Mouse (Mus musculus) E14TG2a.4 (cell line): Measurements from ENCODE around the gene Snw1.
"Not testable (repeated sequence)": the region's sequence is repeated elsewhere in the genome, so short reads cannot be mapped to it uniquely, and the experiment has no call there.

Source experiments
- H3K27me3 ChIP-seq: 2 replicates; pipeline ENCODE4 v1.6.1; 2014; ENCODE audit warnings: low read length, control low read depth; ENCODE audit not compliant: insufficient read depth
- H3K36me3 ChIP-seq: 2 replicates; pipeline ENCODE4 v1.6.1; 2014; ENCODE audit warnings: low read length, control low read depth; ENCODE audit not compliant: insufficient read depth
- H3K4me1 ChIP-seq: replicated peaks from 2 replicates; pipeline ENCODE4 v1.6.1; 2014; ENCODE audit warnings: low read depth, low read length, control low read depth
- H3K4me3 ChIP-seq: replicated peaks from 2 replicates; pipeline ENCODE4 v1.5.1; 2014; ENCODE audit warnings: mild to moderate bottlenecking, low read length
- H3K9me3 ChIP-seq: 2 replicates; pipeline ENCODE4 v1.6.1; 2014; ENCODE audit warnings: low read length, control low read depth
- CTCF ChIP-seq: conservative IDR thresholded peaks from 2 replicates; pipeline ENCODE4 v1.5.1; 2014; ENCODE audit warnings: low read length
- NANOG ChIP-seq: IDR thresholded peaks from 2 replicates; pipeline ENCODE4 v1.6.1; 2014; ENCODE audit warnings: borderline replicate concordance, low read length, mixed read lengths
- POU5F1 ChIP-seq: IDR thresholded peaks from 2 replicates; pipeline ENCODE4 v1.6.1; 2014; ENCODE audit warnings: low read length, borderline replicate concordance

Snw1 gene

DNA sequence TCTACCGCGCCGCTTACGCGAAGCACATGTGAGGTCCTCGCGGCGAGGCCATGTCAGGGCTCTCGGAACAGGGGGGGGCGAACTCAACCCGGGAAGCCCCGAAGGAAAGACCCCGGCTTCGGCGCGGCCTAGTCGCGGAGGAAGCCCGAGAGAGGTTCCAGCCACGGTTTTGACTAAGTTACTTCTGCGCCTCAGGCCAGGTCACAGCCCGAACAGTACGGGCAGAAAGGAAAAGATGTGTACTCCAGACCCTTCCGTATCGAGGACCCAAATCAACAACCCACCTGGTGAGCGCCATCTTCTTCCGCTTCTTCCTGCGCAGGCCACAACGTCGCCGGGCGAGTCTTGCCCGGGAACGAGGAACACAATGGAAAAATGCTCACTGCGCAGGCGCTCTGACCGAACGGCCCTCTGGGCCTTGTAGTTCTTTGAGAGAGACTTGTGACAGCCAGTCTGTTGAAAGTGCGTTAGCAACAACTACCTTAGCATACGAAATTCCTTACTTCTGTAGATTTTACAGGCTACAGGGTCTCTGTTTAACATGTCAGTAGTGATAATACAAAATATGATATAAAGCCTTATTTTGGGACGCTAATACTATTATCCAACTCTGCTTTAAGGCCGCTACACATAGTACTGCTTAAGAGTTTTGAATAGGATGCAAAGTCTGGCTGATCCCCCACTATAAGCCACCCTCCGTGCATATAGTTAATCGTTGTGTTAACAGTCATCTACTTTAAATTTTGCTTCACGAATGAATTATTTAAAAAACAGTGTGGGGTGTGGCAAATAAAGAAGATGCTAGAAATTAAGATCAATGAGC, at the start of gene Snw1:
Snw1 (minus strand) TSS at position 311 of the 823 bp plus-strand sequence.
- Histone ChIP-seq H3K4me1 (peaks cover 20% of the 10 kb centered on the region), H3K36me3 (peaks cover 33% of the 10 kb centered on the region), H3K9me3 (no peaks in the 10 kb centered on the region), H3K4me3 (peak within 1 kb of the TSS; percentile 97), H3K27me3 (no peaks in the 10 kb centered on the region)
- TF ChIP-seq CTCF (no peak), NANOG (no peak), POU5F1 (no peak)

DNA sequence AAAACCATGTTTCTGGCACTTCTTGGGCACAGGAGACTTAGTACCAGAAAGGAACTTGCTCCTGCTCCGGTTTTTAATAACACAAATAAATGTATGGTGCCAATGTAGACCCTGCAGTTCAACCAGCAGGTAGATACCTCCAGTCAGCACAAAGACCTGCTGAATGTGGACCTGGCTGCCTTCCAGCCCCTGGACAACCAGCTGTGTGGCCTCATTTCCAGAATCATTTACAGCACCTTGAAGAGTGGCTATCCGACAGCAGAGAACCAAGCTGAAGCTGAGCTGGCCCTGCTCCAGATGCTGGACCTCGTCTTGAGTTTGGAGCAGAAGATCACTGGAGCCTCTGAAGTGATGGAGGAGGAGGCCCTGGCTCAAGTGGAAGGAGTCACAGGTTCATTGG, 47.5 kb upstream of the Snw1 start:
- not testable (repeated sequence) for H3K4me3 ChIP-seq, H3K27me3 ChIP-seq, H3K36me3 ChIP-seq, H3K4me1 ChIP-seq
- peaks cover 36% of the 10 kb centered on the region for H3K9me3 ChIP-seq

DNA sequence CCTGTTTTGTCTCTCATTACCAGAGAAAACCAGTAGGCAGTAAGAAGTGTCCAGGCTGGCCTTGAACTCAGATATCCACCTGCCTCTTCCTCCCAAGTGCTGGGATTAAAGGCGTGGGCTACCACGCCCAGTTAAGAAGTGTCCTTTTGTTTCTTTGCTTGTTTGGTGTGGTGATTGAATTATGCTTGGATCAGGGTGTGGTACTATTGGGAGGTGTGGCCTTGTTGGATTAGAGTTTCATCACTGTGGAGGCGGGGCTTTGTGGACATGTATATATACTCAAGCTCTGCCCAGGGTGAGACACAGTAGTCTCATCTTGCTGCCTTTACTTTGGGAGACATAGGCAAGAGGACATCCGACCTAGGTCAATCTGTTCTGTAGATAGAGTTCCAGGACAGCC, 41.9 kb upstream of the Snw1 start, which contains the start of gene Gm8300:
Gm8300 (plus strand) TSS at position 301 of the 400 bp plus-strand sequence.
- not testable (repeated sequence) for H3K36me3 ChIP-seq, H3K4me3 ChIP-seq, H3K4me1 ChIP-seq, H3K9me3 ChIP-seq, H3K27me3 ChIP-seq

DNA sequence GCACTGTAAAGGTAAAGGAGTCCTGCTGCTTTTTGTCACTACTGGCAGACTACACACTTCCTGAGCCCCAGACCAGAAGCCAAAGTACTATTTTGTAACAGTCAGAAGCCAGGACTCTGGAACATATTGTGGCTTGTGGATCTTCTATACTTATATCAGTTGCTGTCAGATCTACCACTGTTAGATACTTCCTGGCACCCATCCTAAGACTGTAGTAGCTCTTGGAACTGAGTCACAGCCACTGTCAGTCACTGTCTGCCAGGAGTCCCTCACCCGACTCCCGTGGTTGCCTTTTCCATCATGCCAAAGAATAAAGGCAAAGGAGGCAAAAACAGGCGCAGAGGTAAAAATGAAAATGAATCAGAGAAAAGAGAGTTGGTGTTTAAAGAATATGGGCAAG, 22.3 kb upstream of the Snw1 start, which contains the start of gene Gm5788:
Gm5788 (plus strand) TSS at position 301 of the 400 bp plus-strand sequence.
- H3K4me1 ChIP-seq, H3K27me3 ChIP-seq, H3K36me3 ChIP-seq, H3K4me3 ChIP-seq: not testable (repeated sequence)
- H3K9me3 ChIP-seq: peaks cover 24% of the 10 kb centered on the region

DNA sequence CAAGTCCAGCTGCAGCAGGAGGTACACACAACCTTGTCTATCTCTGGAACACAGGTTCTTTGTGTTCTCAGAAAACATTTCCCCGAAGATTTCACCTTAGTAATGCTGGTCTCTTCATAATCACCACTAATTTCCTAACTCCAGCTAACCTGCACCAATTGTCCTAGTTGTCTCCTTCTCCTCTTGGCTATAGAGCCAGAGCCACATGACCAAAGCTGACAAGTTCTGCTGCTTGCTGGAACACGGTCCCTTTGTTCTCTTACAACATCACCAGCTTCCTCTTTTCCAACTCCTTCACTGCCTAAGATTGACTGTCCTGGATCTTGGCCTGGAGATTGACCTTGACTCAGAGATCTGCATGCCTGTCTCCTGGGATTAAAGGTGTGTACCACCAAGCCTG, 16.6 kb upstream of the Snw1 start:
- not testable (repeated sequence) for H3K36me3 ChIP-seq, H3K4me3 ChIP-seq, H3K27me3 ChIP-seq, H3K9me3 ChIP-seq, H3K4me1 ChIP-seq

DNA sequence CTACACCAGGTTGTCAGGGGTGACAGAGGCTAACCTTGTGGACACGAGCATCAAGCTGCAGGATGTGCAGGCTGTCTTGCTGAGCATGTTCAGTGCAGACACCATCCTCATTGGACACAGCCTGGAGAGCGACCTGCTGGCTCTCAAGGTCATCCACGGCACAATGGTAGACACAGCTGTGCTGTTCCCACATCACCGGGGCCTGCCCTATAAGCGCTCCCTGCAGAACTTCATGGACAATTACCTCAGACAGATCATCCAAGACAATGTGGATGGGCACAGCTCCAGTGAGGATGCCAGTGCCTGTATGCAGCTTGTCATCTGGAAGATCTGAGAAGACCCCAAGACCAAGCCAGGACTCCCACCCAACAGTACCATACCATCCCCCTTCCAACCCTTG, 10.4 kb upstream of the Snw1 start:
- not testable (repeated sequence) for H3K4me1 ChIP-seq, H3K9me3 ChIP-seq, H3K27me3 ChIP-seq, H3K36me3 ChIP-seq, H3K4me3 ChIP-seq

DNA sequence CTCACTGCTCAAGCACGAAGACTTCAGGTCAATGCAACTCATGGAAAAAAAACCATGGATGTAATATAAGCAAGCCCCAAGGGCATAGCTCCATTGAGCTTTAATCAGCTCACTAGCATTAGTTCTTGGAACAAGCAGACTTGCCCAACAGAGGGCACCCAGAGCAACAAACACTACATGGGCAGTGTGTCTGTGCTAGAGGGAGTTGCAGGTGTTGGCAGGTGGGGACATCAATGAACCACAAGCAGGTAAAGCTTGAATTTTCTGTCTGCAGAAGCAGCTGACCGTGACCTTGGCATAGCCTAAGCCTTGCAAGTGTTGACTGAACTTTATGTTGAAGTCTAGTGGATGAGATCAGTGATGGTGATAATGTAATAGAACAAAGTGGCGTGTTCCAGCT, 2.7 kb upstream of the Snw1 start:
- H3K9me3 ChIP-seq: no peaks in the 10 kb centered on the region
- TF ChIP-seq POU5F1 (no peak), CTCF (no peak), NANOG (no peak)
- peaks cover 12% of the 10 kb centered on the region for H3K36me3 ChIP-seq
- H3K4me1 ChIP-seq: peaks cover 15% of the 10 kb centered on the region
- no peaks in the 10 kb centered on the region for H3K27me3 ChIP-seq
- no peak overlapping the region for H3K4me3 ChIP-seq

DNA sequence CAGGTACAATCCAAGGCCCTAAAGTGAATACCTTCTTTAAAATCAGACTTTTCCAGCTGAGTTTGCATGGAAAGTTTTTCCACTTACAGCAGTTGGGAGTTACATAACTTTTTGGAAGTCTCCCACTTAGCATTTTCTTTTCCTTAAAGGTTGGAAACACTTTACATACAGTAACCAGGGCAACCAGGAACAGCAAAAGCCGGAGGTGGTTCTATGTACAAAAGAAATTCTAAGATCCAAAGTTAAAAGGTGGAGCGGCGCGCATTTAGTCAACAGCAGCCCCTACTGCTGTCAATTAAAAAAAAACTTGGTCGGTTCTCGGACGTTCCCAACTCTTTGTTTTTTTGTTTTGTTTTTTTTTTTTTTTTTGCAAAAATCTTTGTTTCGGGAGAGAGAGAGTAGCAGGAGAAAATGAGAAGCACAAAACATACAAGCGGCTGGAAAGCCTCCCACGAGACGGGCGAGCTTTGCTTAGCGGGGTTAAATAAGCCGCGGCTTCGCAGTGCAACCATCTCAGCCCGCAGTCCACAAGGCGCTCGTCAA, 582 bp downstream of the Snw1 start:
- TF ChIP-seq CTCF (no peak), POU5F1 (no peak), NANOG (no peak)
- Histone ChIP-seq H3K9me3 (no peaks in the 10 kb centered on the region), H3K4me1 (peaks cover 25% of the 10 kb centered on the region)

DNA sequence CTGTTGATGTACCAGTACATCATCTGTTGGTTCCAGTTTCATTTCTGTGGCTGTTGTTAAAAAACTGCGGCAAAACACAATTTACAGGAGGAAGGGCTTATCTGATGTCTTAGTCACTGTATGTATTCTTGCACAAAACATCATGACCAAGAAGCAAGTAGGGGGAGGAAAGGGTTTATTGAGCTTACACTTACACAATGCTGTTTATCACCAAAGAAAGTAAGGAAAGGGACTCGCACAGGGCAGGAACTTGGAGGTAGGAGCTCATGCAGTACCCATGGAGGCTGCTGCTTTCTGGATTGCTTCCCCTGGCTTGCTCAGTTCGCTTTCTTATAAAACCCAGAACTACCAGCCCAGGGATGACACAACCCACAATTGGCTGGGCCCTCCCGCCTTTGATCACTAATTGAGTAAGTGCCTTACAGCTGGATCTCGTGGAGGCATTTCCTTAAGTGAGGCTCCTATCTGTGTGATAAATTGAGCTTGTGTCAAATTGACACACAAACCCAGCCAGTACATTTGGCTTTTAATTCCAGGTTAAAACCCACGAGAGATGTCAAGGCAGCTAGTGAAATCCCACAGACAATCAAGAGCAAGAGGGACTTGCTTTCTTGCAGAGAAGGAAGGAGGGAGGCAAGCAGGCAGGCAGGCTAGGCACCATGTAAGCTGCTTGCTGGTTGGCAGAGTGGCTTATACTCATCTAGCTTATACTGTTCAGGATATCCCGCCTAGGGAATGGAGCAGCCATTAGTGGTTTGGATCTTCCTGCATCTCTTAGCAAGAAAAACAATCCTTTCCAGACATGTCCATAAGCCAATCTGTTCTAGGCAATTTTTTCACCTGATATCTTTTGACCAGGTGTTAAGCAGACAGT, 1.6 kb downstream of the Snw1 start:
- no peaks in the 10 kb centered on the region for H3K27me3 ChIP-seq
- H3K36me3 ChIP-seq: peaks cover 50% of the 10 kb centered on the region
- no peaks in the 10 kb centered on the region for H3K9me3 ChIP-seq
- peak overlapping the region; percentile 97 for H3K4me3 ChIP-seq
- TF ChIP-seq CTCF (no peak), NANOG (no peak), POU5F1 (no peak)
- peaks cover 32% of the 10 kb centered on the region for H3K4me1 ChIP-seq

More for the DNA sequence above, 582 bp downstream of the Snw1 start:
- H3K4me3 ChIP-seq: peak overlapping the region; percentile 97
- no peaks in the 10 kb centered on the region for H3K27me3 ChIP-seq
- H3K36me3 ChIP-seq: peaks cover 40% of the 10 kb centered on the region
